Mouse (Mus musculus) common myeloid progenitor, adult 5-6 weeks (primary cell): ENCODE data around the gene Shisa4. TPM values are rescaled to one million over a fixed set of nuclear protein-coding genes. Genes with fewer than 3 reads are reported as not detected.
A peak's percentile ranks its signal among the peaks of the same experiment; 100 is the strongest.
"Not testable (repeated sequence)": the region's sequence is repeated elsewhere in the genome, so short reads cannot be mapped to it uniquely, and the experiment has no call there.

ENCODE experiments used
- ATAC-seq: replicated peaks from 2 replicates; pipeline ENCODE4 v1.8.0; 2016; ENCODE audit warnings: low read depth, mild to moderate bottlenecking, moderate TSS enrichment, inconsistent platforms; ENCODE audit not compliant: poor library complexity, severe bottlenecking
- total RNA-seq: library from RNA; stranded (forward); fragments of 200-1000, 187-1606 nt; gene quantifications from 2 replicates; pipeline ENCODE4 v1.2.3, GENCODE M21; 2017

The Shisa4 gene
- total RNA-seq: 0.18 TPM in 1 of 2 replicates, not detected in the other

DNA sequence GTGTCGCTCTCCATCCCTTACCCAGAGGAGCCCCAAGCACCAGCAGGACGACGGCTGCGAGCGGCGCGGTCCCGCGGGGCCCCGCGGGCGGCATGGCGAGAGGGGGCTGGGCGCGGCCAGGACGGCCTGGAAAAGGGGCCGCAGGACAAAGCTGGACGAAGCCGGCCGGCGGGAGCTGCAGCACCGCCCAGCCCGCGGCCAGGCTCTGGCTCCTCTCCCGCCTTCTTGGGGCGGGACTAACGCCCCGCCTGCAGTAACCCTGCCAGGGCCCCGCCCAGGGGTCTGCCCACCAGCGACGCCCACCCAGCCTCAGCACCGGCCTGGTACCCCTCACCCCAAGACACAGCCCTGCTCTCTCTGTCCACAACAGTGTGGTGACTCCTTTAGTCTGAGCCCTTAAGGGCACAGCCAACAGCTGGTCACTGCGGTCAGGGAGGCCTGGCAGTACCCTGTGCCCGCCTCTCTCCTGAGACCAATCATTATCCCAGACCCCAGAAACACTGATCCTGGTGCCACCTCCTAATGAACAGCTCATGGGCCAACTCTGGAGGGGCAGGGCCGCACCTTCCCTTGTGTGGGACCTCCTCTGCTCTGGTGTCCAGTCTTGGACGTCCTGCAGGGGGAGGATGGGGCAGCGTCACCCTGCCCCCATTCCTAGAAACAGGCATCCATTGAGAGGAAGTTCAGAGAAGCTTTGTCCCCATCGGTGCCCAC is at the start of gene Shisa4:
Gene Shisa4 (minus strand): TSS at position 370 of the 714 bp plus-strand sequence.
- peak; percentile 36; the same call in 1 of the 2 replicates for ATAC-seq

GRCm38 (mm10) chr1:135422772-135423171 is 47.7 kb upstream of the Shisa4 start:
- ATAC-seq: no peak

DNA sequence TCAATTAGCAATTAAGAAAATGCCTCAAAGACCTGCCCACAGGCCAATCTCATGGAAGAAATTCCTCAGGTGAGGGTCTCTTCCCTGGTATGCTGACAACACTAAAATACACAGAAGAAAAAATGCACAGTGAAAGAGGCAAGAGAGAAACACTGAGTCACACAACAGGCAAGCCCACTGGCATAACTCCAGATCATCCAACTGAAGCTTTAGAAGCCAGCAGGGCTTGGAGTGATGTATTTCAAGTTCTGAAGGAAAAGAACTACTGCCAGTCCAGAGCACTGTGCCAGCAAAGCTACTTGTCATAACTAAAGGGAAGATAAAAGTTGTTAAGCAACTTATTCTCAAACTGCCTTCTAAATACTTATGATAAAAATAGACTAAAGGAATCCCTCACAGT is 39.0 kb upstream of the Shisa4 start:
- no peak for ATAC-seq

DNA sequence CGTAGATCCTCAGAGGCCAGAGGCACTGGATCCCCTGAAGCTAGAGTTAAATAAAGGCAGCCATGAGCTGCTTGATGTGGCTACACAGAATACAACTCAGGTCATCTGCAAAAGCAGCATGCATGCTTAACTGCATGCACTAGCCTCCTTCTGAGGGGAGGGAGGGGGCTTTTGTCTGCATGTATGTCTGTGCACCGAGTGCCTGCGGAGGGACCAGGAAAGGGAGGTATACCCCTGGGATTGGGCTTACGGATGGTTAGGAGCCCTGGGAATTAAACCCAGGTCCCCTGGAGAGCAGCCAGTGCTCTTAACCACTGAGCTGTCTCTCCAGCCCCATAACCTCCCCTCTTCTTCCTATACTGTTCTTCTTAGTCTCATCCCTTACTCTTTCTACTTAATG is 37.1 kb upstream of the Shisa4 start:
- no peak for ATAC-seq

DNA sequence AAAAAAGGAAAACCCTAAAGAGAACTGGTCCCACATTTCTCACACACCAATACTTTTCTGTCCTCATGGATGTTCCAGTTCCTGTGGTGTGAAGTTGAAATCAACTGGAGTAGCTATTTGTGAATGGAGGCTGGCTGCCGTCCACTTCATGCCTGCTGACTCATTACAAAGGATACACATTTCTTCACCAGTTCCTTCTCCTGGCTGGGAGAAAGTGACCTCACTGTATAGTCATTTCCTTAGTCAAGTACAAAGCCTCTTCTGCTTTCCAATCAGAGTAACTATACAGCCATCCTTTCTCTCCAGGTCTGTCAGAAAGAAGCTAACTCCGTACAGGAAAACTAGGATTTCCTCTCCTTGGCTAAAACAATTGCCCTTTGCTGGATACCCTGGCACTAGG is 35.9 kb upstream of the Shisa4 start:
- ATAC-seq: peak; percentile 78

- ATAC-seq: no peak
These were observed 33.9 kb upstream of the Shisa4 start for GRCm38 (mm10) chr1:135408973-135409372.

- ATAC-seq: no peak
These were observed 30.3 kb upstream of the Shisa4 start for GRCm38 (mm10) chr1:135405356-135405755.

GRCm38 (mm10) chr1:135401452-135402110 is 26.5 kb upstream of the Shisa4 start:
- no peak for ATAC-seq

DNA sequence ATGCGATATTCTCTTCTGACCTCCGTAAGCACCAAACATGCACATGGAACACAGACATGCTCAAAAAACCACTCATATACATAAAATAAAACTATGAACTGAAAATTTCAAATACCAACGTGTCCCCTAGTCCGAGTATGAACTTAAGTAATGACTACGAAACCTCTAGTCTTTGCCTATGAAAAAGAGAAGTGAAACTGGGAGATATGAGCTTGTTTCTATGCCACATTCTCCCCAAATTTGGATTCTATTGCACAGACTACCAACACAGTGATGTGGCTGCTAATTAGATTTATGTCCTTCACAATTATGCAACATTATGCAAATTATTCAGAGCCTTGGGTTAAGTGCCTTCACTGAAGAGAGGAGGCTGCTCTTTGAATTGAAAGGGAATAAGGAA is 24.4 kb upstream of the Shisa4 start:
- ATAC-seq: peak; percentile 80

GRCm38 (mm10) chr1:135385161-135385560 is 10.1 kb upstream of the Shisa4 start:
- no peak for ATAC-seq

DNA sequence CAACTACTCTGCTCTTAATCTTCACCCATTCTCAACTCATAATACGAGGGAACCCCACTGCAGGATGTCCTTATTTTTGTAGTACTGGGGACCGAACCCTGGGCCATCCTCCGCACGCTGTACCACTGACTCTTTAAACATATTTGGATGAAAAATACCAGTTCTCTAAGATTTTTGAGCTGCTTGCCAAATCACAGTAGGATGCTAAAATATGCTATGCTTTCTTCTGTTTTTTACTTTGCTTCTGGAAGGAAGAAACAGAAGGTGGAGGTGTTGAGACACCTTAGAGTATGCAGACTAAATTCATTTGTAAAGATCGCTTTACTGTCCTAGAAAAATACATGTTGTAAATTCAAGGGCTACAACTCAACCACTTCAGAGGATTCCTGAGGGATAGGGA is 9.1 kb upstream of the Shisa4 start:
- no peak for ATAC-seq

DNA sequence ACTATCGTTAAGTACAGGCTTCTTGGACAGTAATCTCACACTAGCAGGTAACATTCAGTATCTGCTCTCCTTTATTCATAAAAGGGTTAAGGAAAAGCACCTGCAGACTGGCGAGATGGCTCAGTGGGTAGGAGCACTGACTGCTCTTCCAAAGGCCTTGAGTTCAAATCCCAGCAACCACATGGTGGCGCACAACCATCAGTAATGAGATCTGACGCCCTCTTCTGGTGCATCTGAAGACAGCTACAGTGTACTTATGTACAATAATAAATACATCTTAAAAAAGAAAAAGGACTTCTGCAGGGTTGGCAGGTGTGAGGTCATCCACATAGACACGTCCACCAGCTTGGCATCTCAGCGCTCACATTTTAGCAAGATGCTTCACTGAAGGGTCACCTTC is 6.5 kb upstream of the Shisa4 start:
- not testable (repeated sequence) for ATAC-seq

- no peak for ATAC-seq
These were observed 5.3 kb upstream of the Shisa4 start for GRCm38 (mm10) chr1:135380071-135380991.

DNA sequence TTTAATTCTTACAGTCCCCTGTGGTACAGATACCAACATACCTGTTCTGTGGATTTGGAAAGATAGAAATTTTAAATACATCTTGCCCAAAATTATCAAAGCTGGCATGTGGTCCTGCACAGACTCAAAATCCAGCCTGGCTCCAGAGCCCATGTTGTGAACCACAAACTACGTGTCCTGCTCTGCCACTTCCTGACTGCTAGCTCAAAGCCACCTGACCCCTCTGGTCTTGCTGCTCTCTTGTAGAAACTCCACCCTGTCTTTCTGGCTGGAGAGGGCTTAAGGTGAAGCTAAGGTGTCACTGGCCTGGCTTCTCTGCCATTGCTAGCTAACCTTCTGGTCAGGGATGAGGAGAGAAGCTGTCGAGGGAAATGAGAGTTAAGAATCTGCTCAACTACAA is 4.0 kb upstream of the Shisa4 start:
- ATAC-seq: no peak

GRCm38 (mm10) chr1:135378576-135378975 is 3.5 kb upstream of the Shisa4 start:
- ATAC-seq: no peak

DNA sequence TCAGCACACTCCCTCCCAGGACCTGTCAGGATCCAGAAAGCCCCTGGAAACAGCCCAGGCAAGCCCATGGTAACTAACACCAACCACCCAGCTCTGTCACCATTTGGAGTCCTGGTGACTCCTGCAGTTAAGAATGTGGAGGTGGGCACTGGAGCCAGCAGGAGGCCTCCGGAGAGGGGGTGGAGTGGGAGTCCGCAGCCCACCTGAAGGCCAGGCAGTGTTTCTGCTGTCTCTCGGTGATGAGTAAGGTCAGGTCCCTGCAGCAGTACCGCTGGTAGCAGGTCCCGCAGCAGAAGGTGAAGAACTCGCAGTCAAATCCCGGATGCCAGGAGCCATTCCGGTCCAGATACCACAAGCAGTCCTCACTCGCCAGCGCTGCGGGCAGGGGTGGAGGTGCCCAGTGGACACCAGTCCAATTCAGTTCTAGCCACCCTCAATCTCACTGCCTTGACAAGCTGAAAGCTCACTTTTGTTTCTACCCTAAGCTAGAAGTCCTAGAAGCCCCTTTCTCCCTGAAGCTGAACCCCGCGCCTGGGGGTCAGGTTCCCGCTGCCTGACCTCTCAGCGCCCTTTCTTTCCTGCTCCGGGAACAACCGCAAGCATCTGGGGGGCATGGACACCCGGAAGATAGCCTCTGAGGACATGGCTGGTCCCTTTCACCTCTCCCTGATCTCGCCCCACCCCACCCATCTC is 716 bp downstream of the Shisa4 start:
- ATAC-seq: no peak

- ATAC-seq: no peak
These were observed 1.8 kb downstream of the Shisa4 start for GRCm38 (mm10) chr1:135373171-135373677.

GRCm38 (mm10) chr1:135369415-135369814 is 5.6 kb downstream of the Shisa4 start:
- ATAC-seq: no peak

- ATAC-seq: 0 out of 2 replicates have a peak, but pooled peaks have one; percentile 28
These were observed 6.1 kb downstream of the Shisa4 start for GRCm38 (mm10) chr1:135368982-135369381.

DNA sequence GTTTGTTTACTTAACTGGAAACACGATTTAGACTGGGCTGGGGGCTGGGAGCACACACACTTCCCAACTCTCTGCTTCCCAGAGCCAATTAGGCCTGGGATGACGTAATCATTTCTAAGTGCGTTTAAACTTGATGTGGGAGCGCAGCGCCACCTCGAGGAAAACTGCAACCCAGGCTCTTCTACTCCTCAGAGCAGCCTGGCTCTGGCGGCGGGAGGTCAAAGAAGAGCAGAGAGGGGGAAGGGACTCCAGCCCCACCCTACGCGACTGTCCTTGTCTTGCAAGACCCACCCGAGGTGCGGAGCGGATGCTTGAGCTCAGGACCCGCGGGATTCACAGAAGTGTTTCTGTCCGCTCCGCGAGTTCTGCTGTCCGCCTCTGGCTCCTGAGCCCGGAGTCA is 6.8 kb downstream of the Shisa4 start:
- peak; percentile 82 for ATAC-seq
